Mouse (Mus musculus) kidney, postnatal 14 days (tissue): ENCODE measurements at regions not wholly inside any gene's neighbourhood (a gene's known extent, or its start where the extent isn't known, plus 50 kb on each side); places are given as distances from the start of the nearest gene placed in this dataset.
A peak's percentile ranks its signal among the peaks of the same experiment; 100 is the strongest.

Experiments used
- DNase-seq: peaks from one replicate; pipeline ENCODE4 v3.0.0; 2022; ENCODE audit warnings: mixed read lengths

DNA sequence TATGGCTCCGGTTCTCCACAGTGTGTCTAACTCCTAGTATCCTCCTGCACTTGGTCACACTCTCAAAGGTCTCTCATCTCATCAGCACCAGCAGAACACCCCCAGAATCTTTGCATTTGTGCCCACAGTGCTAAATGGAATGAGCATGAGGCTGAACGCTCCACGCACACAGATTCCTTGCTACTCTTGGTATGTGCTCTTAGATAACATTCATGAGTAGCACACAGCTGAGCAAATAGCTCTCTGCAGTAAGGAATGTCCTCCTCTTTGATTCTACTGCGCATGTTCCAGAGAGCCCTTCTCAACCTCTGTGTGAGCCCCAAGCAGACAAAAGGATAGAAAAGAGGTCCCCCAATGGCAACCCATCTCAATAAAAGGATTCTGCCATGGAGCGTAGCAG lies 326.1 kb upstream of the Zfp637 start:
- no peak for DNase-seq

DNA sequence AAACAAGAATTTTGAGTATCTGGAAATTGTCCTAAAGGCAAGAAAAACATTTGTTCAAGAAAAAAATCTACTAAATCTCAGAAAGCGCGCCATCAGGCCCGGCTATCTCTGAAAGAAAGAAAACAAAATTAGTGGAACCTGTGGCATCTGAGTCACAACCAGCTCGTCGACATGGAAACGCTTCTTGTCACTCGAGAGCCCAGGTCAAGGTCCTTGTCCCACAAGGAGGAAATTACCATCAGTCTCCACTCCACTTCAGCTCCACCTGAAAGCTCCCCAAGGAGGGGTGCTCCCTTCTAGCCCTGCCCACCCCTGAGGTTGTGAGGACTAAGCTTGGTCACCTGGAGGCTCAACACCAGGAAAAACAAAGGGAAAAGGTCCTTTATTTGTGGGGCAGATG lies 324.1 kb upstream of the Zfp637 start:
- DNase-seq = no peak

DNA sequence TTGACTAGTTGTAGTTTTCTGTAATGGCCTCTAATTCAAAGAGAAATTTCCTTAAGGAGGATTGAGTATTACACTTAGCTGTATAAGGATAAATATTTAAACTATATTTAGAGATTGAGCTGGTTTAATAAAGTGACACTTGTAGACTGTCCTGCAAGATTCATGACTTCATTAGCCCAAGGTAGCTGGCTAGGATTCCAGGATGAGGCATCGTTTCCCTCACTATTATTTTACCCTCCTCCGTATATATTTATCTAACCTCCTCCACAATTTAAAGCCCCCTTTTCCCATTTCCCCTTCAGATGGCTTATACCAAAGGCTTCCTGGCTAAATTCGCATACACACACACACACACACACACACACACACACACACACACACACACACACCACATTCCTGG lies 322.0 kb upstream of the Zfp637 start:
- no peak for DNase-seq

DNA sequence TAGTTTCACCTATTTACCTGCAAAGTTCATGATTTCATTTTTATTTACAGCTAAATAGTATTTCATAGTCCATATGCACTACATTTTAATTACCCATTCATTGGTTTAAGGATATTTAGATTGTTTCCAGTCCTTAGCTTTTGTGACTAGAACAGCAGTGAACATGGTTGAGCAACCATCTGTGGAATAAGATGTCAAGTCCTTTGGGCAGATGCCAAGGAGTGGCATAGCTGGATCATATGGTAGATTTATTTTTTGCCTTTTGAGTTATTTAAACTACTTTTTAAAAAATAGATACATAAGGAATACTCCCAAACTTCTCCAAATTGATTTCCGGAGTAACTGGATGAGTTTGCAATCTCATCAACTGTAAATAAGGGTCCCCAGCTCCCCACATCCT lies 321.5 kb upstream of the Zfp637 start:
- no peak for DNase-seq

DNA sequence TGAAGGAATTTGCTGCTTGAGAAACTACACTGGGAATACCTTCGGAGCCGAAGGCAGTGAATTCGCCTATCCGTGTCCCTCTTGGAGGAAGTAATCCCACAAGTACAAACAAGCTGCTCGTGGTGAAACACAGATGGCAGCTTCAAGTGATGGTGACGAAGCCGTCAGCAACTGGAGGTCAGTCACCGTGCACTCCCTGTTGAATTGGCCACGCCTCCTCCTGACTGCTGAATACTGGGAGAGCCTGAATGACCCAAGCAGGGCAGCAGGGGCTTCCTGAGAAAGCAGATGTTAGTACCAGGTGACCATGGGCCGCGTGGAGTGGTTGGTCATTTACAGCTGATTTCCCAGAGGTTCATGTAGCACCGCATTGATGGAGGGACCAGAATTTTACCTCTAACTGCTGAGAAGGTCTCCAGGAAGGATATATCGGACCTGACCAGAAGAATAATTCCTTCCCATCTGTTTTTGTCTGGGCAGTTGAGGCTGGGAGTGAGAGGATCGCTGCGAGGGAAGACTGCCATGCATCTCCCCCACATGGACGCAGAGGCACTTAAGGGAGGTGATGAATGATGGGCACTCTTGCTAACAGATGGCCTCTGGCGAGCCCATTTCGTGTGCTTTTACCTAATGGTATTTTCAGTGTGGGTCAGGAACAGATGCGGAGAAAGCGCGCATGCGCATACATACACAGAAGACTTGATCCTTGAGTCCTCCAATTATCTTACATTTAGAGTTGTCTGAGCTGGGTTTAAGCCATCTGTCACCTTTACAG lies 314.6 kb upstream of the Zfp637 start:
- DNase-seq = no peak

DNA sequence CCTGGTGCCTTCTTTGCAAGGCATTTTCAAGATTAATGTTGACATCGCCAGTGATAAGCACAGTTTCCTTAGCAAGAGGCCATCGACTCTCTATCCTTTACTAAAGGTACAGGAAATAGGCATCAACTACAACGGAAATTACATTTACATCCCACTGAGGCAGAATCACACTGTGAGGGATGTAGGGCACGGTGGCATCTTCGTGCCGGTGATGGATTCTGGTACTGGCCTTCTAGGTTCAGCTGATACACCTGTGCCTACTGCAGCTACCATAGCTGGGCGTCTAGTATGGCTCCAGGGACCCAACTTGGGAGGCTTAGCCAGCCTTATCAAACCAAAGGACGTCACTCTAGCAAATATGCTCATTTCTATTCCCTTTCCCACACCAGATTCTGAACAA lies 313.5 kb upstream of the Zfp637 start:
- DNase-seq = no peak

DNA sequence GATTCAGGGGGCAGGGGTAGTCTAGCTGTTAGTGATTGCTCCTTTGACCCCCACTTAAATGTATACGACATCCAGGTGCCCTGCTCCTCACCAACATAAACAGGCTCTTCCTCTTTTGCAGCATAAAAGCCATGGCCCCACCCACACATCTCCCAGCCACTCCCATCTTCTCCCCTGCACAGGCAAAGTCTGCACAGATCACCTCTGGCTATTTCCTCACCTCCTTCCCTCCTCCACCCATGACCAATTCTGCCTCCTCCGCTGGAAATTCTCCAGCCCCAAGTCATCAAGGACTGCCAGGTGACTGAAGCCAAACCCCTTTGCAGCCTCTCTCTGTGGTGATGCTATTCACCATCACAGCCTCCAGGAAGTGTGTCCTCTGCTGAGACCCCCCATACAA lies 306.8 kb upstream of the Zfp637 start:
- DNase-seq = no peak

DNA sequence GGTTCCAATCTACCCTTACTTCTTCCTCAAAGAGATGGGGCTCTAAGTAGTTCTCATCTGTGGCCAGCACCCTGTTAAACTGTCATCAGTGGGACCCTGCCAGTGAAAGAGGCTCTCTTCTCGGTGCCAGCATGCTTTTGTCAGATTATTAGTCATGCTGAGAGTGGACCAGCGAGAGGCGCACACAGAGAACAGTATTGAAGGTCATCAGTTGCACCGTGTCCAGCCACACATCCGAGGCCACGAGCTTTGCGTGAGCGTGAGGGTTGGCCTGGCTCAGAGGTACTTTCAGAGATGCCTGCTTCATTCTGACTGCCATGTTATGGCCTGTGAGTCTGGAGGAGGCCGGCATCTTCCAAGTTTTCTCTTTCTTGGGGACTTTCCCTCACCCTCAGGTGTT lies 306.0 kb upstream of the Zfp637 start:
- no peak for DNase-seq

DNA sequence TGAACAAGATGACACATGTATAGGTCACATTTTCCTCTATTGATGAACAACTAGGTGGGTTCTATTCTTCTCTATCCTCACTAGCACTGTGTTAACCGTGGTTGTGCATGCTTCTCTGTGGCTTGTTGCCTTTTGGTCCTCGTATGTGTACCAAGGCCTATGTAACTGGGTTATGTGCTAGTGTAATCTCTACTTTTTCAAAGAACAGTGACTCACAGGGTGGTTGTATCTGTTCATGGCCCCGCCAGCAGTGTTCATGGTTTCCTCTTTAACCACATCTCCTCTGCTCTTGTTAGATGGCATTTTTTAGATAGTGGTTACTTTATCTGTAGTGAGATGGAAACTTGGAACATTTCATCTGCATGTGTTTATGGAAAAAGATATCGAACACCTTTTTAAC lies 304.9 kb upstream of the Zfp637 start:
- DNase-seq = no peak

DNA sequence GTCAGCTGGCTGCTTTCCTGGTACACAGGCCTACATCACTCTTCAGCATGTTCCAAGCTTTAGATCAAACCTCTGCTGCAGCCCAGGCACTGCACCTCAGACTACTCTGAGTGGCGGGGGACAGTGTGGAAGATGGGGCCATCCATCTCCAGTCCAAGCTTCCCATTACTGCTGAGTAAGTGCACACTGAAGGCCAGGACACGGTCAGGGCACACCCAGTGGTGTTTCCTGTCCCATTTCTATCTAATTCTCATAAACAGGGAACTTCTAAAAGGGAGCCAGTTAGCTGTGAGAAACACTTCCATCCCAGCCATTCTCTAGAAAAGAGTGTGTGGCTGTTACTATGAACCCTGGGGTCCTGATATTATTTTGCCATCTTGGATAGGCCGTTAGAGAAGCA lies 298.5 kb upstream of the Zfp637 start:
- no peak for DNase-seq

DNA sequence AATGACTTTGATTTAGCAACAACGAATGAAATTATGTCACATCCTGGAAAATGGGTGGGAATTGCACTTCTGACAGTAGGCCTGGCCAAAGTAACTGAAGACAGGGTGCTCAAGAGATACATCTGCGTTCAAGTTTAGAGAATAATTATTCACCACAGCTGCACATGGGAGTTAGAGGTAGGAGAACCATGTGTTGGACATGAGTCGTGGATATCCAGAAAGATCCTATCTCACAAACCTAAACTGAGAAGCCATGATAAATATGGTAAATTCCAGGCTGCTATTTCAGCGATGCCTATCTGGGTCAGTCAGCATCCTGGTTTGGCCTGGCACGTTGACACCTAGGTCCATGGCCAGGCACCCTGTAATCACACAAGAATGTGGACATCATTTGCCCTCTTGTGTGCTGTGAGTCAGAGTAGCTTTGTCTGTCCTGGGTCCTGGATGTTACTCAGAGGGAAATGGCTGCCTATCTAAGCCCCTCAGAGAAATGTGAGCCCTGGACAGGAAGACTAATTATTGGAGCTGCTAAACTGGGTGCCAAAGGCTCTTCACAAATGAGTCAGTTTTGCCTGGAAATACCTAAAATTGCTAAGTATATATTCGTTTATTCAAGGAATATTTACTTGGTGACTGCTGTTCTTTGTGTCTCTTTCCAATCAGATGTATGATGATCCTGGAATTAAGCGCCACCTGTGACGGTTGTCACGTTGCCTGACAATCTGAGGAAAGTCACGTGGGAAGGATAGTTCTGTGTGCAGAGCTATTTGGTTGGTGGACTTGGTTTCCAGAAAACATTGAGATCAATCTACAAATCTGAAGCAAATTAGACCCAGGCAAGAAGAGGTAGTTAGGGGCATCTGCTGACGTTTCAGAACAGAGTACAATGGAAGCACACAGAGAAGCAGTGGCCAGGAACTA lies 296.4 kb upstream of the Zfp637 start:
- no peak for DNase-seq

DNA sequence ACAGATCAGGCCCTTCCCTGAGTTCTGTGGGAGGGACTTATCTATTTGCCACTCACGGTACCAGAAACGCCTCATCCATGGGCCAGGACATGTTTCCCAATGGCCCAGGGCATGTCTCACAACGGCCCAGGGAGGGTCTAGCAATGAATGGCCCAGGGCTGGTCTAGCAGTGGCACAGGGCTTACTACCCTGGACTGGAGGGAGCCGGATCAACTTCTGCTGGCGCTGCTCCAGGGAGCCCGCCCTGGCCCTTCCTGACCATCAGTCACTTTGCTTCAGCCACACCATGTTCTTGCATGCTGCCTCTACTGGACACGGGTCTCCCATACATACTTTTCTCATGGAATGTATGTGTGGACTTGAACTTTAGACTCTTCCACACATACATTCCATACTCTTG lies 290.1 kb upstream of the Zfp637 start:
- DNase-seq = no peak

DNA sequence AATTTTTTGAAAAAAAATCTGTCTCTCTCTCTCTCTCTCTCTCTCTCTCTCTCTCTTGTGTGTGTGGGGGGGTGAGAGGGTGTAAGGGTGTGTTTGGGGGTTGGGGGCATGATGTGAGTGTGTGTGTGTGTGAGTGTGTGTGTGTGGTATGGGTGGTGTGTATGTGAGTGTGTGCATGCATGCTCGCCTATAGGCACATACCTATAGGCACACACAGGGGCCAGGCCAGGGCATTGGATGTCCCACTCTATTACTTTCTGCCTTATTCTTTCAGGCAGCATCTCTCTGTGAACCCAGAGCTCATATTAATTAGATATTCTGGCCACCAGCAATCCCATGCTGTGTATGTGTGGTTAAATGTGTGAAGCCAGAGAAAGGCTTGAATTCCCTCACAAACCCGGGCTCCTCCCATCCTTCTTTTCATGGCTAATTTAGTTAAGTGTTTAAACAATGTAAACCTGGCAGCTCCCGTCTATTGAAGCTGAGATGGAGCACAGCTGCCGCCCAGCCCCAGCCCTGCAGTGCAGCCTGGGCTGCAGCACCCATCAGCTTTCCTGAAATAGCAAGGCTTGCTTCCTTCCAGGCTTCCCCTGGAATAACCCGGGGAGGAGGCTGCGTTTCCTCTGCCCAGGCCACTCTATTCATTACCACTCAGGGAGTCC lies 288.8 kb upstream of the Zfp637 start:
- DNase-seq = peak; percentile 72

DNA sequence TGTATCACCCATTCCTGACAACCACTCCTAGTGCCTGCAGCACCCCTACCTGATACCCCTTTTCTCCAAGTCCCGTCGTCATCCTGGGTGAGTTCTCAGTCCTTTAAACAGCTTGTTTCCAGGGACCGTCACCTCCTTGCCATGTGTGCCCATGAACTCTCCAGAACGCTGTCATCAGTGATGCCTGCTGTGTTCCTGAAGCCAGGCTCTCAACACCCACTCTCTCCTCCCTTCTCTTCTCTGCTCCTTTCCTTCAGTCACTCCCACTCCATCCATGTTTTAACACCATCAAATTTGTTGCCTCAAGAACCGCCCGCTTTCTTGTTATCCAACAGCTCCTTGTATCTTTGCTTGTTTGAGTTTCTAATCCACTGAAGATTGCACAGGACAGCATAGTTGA lies 277.8 kb upstream of the Zfp637 start:
- no peak for DNase-seq

DNA sequence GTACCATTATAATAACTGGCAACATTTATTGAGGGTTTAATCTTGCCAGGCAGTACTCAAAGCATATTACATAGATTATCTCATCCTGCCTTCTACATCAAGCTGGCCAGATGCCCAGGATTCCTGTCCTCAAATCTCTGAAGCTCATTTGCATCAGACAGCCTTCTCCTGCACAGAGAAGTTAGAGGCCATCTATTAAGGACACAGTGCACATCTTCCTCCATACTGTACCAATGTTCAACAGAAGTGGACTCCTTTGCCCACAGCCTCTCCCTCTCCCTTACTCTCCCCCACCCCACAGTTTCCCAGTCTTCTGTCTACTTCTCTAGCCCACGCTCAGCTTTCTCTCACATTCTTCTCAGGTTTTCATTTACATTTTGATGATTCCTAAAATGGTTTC lies 277.3 kb upstream of the Zfp637 start:
- DNase-seq = no peak

DNA sequence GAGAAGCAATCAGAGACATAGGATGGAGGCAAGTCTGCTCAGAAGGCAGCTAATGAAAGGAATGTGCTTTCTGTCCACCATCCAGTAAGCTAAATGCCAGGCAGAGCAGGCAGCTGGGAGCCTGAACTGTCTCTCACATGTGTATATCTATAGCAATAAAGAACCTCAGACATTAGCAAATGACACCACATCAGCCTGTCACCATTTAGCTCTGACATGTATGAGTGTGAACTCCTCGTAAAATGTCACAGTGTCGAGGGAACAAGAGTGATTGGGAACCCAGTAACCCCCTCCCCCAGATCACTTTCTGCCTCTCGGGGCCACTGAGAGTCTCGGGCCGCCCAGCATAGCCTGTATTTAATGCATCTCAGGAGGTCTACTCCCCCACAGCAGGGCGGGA lies 274.2 kb upstream of the Zfp637 start:
- no peak for DNase-seq

DNA sequence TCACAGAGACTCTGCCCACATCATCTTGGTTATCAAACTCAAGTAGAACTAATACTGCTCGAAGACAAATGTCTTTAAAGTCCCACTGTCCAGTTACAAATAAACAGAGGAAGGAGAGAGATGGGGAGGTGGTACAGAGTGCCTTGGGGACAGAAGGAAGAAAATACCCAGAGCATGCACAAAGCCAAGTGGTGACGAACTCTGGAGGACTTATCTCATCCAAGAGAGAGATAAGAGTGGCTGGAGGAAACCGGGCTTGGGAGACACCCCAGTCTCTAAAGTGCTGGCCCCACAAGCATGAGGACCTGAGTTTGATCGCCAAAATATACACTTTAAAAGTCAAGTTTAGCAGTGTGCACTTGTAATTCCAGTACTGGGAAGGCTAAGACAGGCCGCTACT lies 273.3 kb upstream of the Zfp637 start:
- DNase-seq = no peak

DNA sequence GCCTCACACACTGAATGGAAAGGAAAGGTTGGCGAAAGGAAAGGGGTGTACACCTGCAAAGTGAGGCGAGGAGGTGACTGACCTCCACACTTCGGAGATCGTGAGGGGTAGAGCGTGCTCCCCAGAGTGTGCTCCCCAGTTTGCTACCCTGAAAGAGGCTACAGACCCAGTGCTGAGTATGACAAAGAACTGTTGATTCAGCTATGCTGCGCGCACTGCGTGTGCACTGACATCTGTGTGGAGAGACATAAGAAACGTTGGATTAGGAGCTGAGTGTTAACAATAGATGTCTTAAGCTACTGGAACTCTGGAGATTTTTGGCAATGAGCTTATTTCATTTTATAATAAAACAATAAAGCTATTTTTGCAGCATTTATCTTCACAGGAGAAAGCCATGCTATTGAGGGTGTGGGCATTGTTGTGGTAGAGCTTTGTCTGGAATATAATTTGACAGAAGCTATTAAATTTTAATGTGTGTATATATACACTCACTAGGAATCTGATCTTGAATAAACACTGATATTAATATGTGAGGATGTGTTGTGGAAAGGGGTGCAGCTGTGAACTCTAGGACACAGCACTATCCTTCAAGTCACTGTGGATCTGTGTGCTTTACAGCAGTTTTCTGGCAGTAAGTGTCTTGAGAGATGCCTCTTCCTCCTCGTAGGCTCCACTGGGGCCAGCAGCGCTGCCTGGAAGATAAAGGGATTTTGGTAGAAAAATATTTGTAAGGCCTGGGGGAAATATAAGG lies 271.2 kb upstream of the Zfp637 start:
- DNase-seq = no peak

DNA sequence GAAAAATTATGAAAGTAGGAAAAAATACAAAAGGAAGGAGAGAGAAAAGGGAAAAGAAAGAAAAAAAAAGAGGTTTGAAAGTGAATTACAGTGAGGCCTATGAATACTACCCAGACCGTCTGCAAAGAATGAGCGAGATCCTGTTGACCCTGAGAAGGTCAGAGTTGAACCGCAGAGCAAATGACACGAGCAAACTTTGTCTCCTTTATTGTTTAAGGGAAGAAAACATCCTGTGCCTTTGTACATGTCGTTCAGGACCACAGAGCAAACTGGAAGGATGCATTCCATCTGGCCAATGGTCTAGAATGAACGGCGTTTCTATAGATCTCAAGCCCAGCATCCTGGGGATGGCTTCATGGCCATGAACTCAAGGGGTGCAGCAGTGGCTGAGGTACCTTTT lies 270.6 kb upstream of the Zfp637 start:
- peak; percentile 26 for DNase-seq

DNA sequence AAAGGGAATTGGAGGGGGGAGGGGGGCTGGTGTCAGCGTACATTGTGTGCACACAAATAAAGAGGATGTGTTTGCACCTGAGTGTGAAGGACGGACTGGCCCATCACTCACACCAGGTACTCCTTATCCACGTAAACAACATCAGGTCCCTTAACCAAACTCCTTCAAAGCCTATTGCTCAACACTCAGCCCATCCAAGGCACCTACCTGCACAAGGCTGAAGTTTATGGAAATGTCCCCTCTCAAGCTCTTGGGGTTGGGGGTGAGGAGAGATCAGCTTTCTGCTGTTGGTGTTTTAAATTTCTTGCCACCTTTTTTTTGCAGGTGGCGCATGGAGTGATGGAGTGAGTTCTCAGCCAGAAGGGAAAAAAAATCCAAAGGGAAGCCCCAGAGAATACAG lies 270.2 kb upstream of the Zfp637 start:
- DNase-seq = no peak

DNA sequence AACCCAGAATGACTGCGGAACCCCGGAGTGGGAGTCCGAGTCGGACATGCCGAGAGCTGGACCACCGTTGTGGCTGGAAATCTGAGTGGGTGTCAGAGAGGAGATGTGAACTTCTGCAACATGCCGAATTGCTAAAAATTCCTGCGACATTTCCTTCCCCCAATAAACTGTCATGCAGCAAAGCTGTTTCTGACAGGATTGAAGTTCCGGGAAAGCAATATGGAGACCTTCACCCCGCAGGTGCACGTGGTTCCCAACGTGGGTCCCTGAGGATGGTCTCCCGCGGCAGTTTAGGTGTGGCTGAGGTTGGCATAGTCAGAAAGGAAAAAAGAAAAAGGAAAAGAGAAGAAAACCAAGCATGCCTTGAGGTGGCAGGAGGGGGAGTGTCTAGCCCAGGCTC lies 269.0 kb upstream of the Zfp637 start:
- DNase-seq = no peak

DNA sequence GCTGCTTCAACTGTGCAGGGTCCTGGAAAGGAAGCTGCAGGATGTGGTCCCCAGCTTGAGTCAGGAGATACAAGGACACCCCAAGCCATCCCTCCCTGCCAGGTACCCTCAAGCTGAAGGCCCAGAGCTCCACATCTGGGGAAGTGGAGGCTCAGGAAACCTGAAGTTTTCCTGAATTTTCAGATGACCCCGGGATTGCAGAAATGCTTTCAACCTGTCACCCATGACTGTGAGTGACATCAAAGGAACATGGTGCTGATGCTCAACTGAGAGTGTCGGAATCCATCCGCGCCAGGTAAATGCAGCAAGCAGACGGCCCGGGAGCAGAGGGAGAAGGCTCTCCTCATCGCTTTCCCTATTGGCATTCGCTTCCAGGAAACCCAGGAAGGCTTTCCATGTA lies 267.6 kb upstream of the Zfp637 start:
- no peak for DNase-seq

DNA sequence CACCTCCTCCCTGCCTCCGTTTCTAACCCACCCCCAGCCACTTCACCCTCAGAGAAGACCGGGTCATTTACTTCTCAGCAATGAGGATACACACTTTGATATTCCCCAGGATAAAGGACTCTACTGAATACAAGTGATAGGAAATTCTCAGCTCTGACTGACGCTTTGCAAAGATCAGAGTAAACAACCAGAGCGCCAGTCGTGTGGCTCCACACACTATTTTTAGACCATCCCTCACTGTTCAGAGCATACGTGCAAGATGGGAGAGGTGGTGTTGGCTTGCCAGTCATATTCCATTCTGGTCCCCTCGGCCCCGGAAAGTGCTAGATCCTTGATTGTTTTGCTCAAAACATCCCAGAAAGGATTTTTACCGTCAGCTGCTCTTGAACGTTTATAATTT lies 266.8 kb upstream of the Zfp637 start:
- no peak for DNase-seq
